Mouse (Mus musculus) ZHBTc4 (cell line): ENCODE measurements around the gene Ropn1.
"Not testable (repeated sequence)": the region's sequence is repeated elsewhere in the genome, so short reads cannot be mapped to it uniquely, and the experiment has no call there.

ENCODE experiments used
- DNase-seq: peaks from one replicate; pipeline ENCODE4 v3.0.0-alpha.2; 2011; ENCODE audit warnings: low read depth, low spot score

Gene Ropn1

GRCm38 (mm10) chr16:34690334-34691144, 40.8 kb downstream of the Ropn1 start, which contains the start of gene Ccdc14:
TSS of gene Ccdc14 (plus strand) at chr16:34690616.
- peak; percentile 99 for DNase-seq

GRCm38 (mm10) chr16:34691156-34691555, 41.4 kb downstream of the Ropn1 start:
- peak; percentile 50 for DNase-seq

- DNase-seq, result no peak
Measured at GRCm38 (mm10) chr16:34694477-34694876, 44.8 kb downstream of the Ropn1 start.

- DNase-seq, result not testable (repeated sequence)
Measured at GRCm38 (mm10) chr16:34698721-34699120, 49.0 kb downstream of the Ropn1 start.

GRCm38 (mm10) chr16:34700165-34700827, 50.6 kb downstream of the Ropn1 start:
- peak; percentile 82 for DNase-seq

GRCm38 (mm10) chr16:34700828-34701216, 51.1 kb downstream of the Ropn1 start:
- DNase-seq, result no peak

GRCm38 (mm10) chr16:34706019-34706418, 56.3 kb downstream of the Ropn1 start:
- DNase-seq, result no peak

GRCm38 (mm10) chr16:34706487-34706946, 56.8 kb downstream of the Ropn1 start:
- DNase-seq, result no peak

GRCm38 (mm10) chr16:34711481-34711880, 61.8 kb downstream of the Ropn1 start:
- DNase-seq, result peak; percentile 34

GRCm38 (mm10) chr16:34725156-34725555, 75.4 kb downstream of the Ropn1 start:
- no peak for DNase-seq
